Mouse (Mus musculus) olfactory bulb, adult 2 months (tissue): ENCODE data around the gene C77080. TPM values are rescaled to one million over a fixed set of nuclear protein-coding genes. Genes with fewer than 3 reads are reported as not detected.

Source experiments
- H3K27ac ChIP-seq: fragments of 200-500 bp; 2 replicates; pipeline ENCODE4 v1.5.1; 2012; ENCODE audit warnings: low read depth, low read length; ENCODE audit not compliant: insufficient read depth
- H3K4me1 ChIP-seq: fragments of 200-500 bp; 2 replicates; pipeline ENCODE4 v1.6.1; 2012; ENCODE audit warnings: low read length; ENCODE audit not compliant: control insufficient read depth, insufficient read depth
- H3K4me3 ChIP-seq: fragments of 200-500 bp; 2 replicates; pipeline ENCODE4 v1.5.1; 2012; ENCODE audit warnings: mild to moderate bottlenecking, low read depth, low read length, moderate library complexity; ENCODE audit not compliant: insufficient read depth
- CTCF ChIP-seq: fragments of 200-500 bp; IDR thresholded peaks from 2 replicates; pipeline ENCODE4 v1.5.1; 2012; ENCODE audit warnings: low read depth, mild to moderate bottlenecking, low read length, moderate library complexity; ENCODE audit not compliant: insufficient read depth
- POLR2A ChIP-seq: fragments of 200-500 bp; IDR thresholded peaks from 2 replicates; pipeline ENCODE4 v1.6.1; 2012; ENCODE audit warnings: mild to moderate bottlenecking, low read depth, low read length, moderate library complexity; ENCODE audit not compliant: insufficient read depth
- WGBS: fragments of 180-500 bp; shearing (Covaris S2); methylation state at CpG from one replicate; pipeline ENCODE4 v1.1.7; 2018; 5-methylcytosine and 5-hydroxymethylcytosine counted together
- polyA plus RNA-seq: library from polyadenylated mRNA; stranded (reverse); fragments of >200 nt; gene quantifications from 2 replicates; pipeline ENCODE4 v1.2.4, GENCODE M21; 2012; ENCODE audit warnings: low replicate concordance; ENCODE audit not compliant: missing spikeins, insufficient read depth, insufficient read length

C77080 gene
- not detected in 2 replicates for polyA plus RNA-seq

GRCm38 (mm10) chr4:129261196-129261595 is at the start of gene C77080:
Gene C77080, minus strand, starts transcription at chr4:129261404.
- TF ChIP-seq CTCF = no peak
- 15% methylated on average over 2 of the region's 4 CpGs for WGBS
- Histone ChIP-seq H3K4me1 (peaks cover 26% of the 10 kb centered on the region), H3K4me3 (no peak within 1 kb of the TSS), H3K27ac (no peak within 1 kb of the TSS)

- TF ChIP-seq POLR2A = no peak
- no peak for TF ChIP-seq CTCF
- no peak overlapping the region for H3K27ac ChIP-seq
- no peak overlapping the region for H3K4me3 ChIP-seq
- no peaks in the 10 kb centered on the region for H3K4me1 ChIP-seq
- WGBS = 89% methylated on average over 1 of the region's 1 CpGs
Measured at GRCm38 (mm10) chr4:129307936-129308335, 46.7 kb upstream of the C77080 start.

GRCm38 (mm10) chr4:129304306-129304705 is 43.1 kb upstream of the C77080 start:
- no peak for TF ChIP-seq CTCF
- TF ChIP-seq POLR2A = no peak
- Histone ChIP-seq H3K4me1 (no peaks in the 10 kb centered on the region), H3K4me3 (no peak overlapping the region), H3K27ac (no peak overlapping the region)
- WGBS = 53% methylated on average over 1 of the region's 1 CpGs

- WGBS = 84% methylated on average over 9 of the region's 9 CpGs
- TF ChIP-seq CTCF (no peak), POLR2A (no peak)
- no peak overlapping the region for H3K4me3 ChIP-seq
- no peak overlapping the region for H3K27ac ChIP-seq
- no peaks in the 10 kb centered on the region for H3K4me1 ChIP-seq
Measured at GRCm38 (mm10) chr4:129303816-129304215, 42.6 kb upstream of the C77080 start.

- no peak overlapping the region for H3K27ac ChIP-seq
- H3K4me1 ChIP-seq = no peaks in the 10 kb centered on the region
- no peak for TF ChIP-seq POLR2A
- no peak for TF ChIP-seq CTCF
- 72% methylated on average over 5 of the region's 5 CpGs for WGBS
- H3K4me3 ChIP-seq = no peak overlapping the region
Measured at GRCm38 (mm10) chr4:129303401-129303800, 42.2 kb upstream of the C77080 start.

GRCm38 (mm10) chr4:129299121-129299520 is 37.9 kb upstream of the C77080 start:
- TF ChIP-seq POLR2A = no peak
- TF ChIP-seq CTCF = no peak
- Histone ChIP-seq H3K4me3 (no peak overlapping the region), H3K4me1 (no peaks in the 10 kb centered on the region), H3K27ac (no peak overlapping the region)
- WGBS = 64% methylated on average over 10 of the region's 10 CpGs

- TF ChIP-seq POLR2A (no peak), CTCF (no peak)
- Histone ChIP-seq H3K27ac (no peak overlapping the region), H3K4me3 (no peak overlapping the region), H3K4me1 (no peaks in the 10 kb centered on the region)
- 82% methylated on average over 4 of the region's 4 CpGs for whole genome bisulfite sequencing
Measured at GRCm38 (mm10) chr4:129297724-129298123, 36.5 kb upstream of the C77080 start.

GRCm38 (mm10) chr4:129296066-129296465 is 34.9 kb upstream of the C77080 start:
- 86% methylated on average over 7 of the region's 7 CpGs for WGBS
- H3K4me1 ChIP-seq = no peaks in the 10 kb centered on the region
- TF ChIP-seq POLR2A = no peak
- H3K27ac ChIP-seq = no peak overlapping the region
- no peak overlapping the region for H3K4me3 ChIP-seq

- WGBS = 73% methylated on average over 2 of the region's 2 CpGs
- no peak for TF ChIP-seq POLR2A
- no peak for TF ChIP-seq CTCF
- Histone ChIP-seq H3K4me1 (no peaks in the 10 kb centered on the region), H3K27ac (no peak overlapping the region), H3K4me3 (no peak overlapping the region)
Measured at GRCm38 (mm10) chr4:129295188-129295587, 34.0 kb upstream of the C77080 start.

- no peak for TF ChIP-seq CTCF
- no peak for TF ChIP-seq POLR2A
Measured at GRCm38 (mm10) chr4:129293702-129294101, 32.5 kb upstream of the C77080 start.

More at GRCm38 (mm10) chr4:129293702-129294101, 32.5 kb upstream of the C77080 start:
- 56% methylated on average over 16 of the region's 16 CpGs for WGBS
- no peak overlapping the region for H3K27ac ChIP-seq
- H3K4me1 ChIP-seq = no peaks in the 10 kb centered on the region
- no peak overlapping the region for H3K4me3 ChIP-seq
